8 mouse cellular contexts compared by ENCODE assay signal in the genomic region with DNA sequence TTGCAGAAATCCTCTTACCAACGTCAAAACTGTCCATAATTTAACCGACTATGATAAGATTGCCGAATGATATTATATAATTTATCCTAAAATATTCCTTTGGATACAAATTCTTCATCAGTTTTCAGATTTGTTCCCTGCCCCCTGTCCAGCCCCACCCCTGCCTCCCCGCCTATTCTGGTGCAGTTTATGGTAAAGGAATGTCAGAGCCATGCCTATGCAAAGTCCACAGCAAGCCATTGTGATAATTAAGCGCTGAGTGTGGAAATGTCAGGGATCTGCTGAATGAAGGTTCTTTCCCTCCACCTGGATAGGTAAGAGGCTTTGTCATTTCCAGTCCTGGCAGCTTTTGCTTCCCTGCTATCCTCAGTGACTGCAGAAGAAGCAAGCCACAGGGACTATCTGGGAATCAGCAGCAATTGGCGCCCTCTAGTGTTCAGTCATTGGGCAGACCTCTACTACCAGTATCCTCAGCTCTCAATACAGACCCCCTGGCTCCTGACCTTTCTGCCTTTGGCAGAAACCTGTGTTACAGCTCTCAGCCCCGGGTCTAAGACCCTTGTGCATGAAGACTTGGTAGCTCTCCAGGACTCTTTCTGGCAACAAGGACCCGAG. TPM values are rescaled to one million over a fixed set of nuclear protein-coding genes. Genes with fewer than 3 reads are reported as not detected.
DNase-seq lines count a peak whose midpoint lies in the region; ATAC-seq and TF ChIP-seq lines count a peak whose summit lies in the region.
"Not testable (repeated sequence)": the region's sequence is repeated elsewhere in the genome, so short reads cannot be mapped to it uniquely, and the experiment has no call there.

No protein-coding gene starts in this region.

- ATAC-seq in hindbrain, postnatal 0 days: peak; percentile 98

- not testable (repeated sequence) for H3K9ac ChIP-seq in hindbrain, postnatal 0 days (replicated peaks; ENCODE audit: low read length)

- not testable (repeated sequence) for H3K36me3 ChIP-seq in hindbrain, postnatal 0 days (ENCODE audit: insufficient read depth, low read length)

- peak overlapping the region; percentile 69; the same call in 1 of the 2 replicates for H3K27ac ChIP-seq in hindbrain, postnatal 0 days

- WGBS in hindbrain, postnatal 0 days: 37% methylated on average over 8 of the region's 8 CpGs

- not testable (repeated sequence) for H3K4me1 ChIP-seq in hindbrain, postnatal 0 days (ENCODE audit: insufficient read depth, low read length)

- H3K4me2 ChIP-seq in hindbrain, postnatal 0 days (ENCODE audit: low read depth, low read length): not testable (repeated sequence)

- DNase-seq in adrenal gland, adult 18-20 months (ENCODE audit: low spot score in 2 of 2): peak; percentile 65 to 69
- peak; percentile 88 for DNase-seq in embryo, embryonic 10.5 days (ENCODE audit: low spot score)
- peak; percentile 72 for DNase-seq in gastrocnemius, postnatal 10 days
- DNase-seq in hindbrain, postnatal 0 days (ENCODE audit: low spot score): peak; percentile 89
- DNase-seq in left cerebral cortex, adult 18-20 months (ENCODE audit: low spot score in 2 of 2): peak; percentile 89 to 90
- DNase-seq in lung, postnatal 36 days: peak; percentile 95
- peak; percentile 56 for DNase-seq in retina, postnatal 7 days (ENCODE audit: low read depth, low spot score)
- DNase-seq in urinary bladder, adult 18-20 months (ENCODE audit: low spot score in 2 of 2): peak; percentile 41 to 57

- TF ChIP-seq CTCF in hindbrain, postnatal 0 days (IDR thresholded peaks at IDR 0.05; ENCODE audit: low read depth): peak; percentile 84

- not testable (repeated sequence) for H3K27me3 ChIP-seq in hindbrain, postnatal 0 days (ENCODE audit: insufficient read depth, low read length)

- H3K4me3 ChIP-seq in hindbrain, postnatal 0 days (ENCODE audit: low read length): not testable (repeated sequence)

- H3K9me3 ChIP-seq in hindbrain, postnatal 0 days (ENCODE audit: low read length): not testable (repeated sequence)

RNA-seq across cellular contexts. Expression of a gene that starts 30.9 kb away (rescaled TPM):
- not detected for total RNA-seq in adrenal gland, adult 18-20 months (2021)
- not detected for total RNA-seq in gastrocnemius, postnatal 10 days (2021)
- 0.31 and 1.9 TPM in 2 replicates for total RNA-seq in hindbrain, postnatal 0 days (2014; rRNA removed)
- polyA plus RNA-seq in hindbrain, postnatal 0 days (2015; fragmentation: Nextera tagmentation; extraction: Ambion mirVana): 1.1 and 1.2 TPM in 2 replicates
- not detected for total RNA-seq in left cerebral cortex, adult 18-20 months (2021)

RNA-seq across cellular contexts. Expression of a gene that starts 35.3 kb away (rescaled TPM):
- under 1 TPM; 0.60 to 0.67 TPM for total RNA-seq in adrenal gland, adult 18-20 months (2021)
- total RNA-seq in gastrocnemius, postnatal 10 days (2021): under 1 TPM in 1 of 2 experiments, not detected in 1; 0.14 TPM
- 0.10 TPM in 1 of 2 replicates, not detected in the other for total RNA-seq in hindbrain, postnatal 0 days (2014; rRNA removed)
- 0.13 and 0.14 TPM in 2 replicates for polyA plus RNA-seq in hindbrain, postnatal 0 days (2015; fragmentation: Nextera tagmentation; extraction: Ambion mirVana)
- total RNA-seq in left cerebral cortex, adult 18-20 months (2021): not detected
